Mouse (Mus musculus): ENCODE measurements at regions not wholly inside any gene's neighbourhood (a gene's known extent, or its start where the extent isn't known, plus 50 kb on each side); places are given as distances from the start of the nearest gene placed in this dataset.

DNA sequence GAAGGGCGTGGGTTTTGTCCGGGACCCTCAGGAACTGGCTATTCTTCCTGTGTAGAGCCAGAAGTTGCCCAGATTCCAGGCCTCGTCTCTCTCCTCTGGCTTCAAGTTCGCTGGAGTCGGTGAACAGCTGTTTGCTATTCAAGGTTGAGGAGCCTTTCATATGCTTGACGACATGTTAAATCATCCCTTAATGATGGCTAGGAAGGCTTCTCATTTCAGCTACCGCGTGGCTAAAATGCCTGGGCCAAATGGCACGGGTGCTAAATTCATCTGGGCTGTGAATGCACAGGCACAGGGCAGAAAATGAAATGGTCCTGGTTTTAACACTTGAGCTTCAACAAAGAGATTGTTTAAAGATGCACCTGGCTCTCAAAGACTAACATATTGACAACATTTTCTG is 104.3 kb downstream of the Cdc5l start:
- no peak for TF ChIP-seq CTCF (conservative IDR thresholded peaks at IDR 0.05; ENCODE audit: low read length)
- TF ChIP-seq POU5F1 (IDR thresholded peaks at IDR 0.05; ENCODE audit: borderline replicate concordance, low read length) = no peak
- no peak for TF ChIP-seq NANOG (IDR thresholded peaks at IDR 0.05; ENCODE audit: borderline replicate concordance, low read length)
